Mouse (Mus musculus) heart, embryonic 14.5 days (tissue): ENCODE measurements around the gene Zfp800. TPM values are rescaled to one million over a fixed set of nuclear protein-coding genes. Genes with fewer than 3 reads are reported as not detected.

Experiments
- ATAC-seq: fragments of 200-750 bp; cut with Nextera tagmentation; 2 replicates; pipeline ENCODE4 v1.8.0; 2017; ENCODE audit warnings: low read depth, moderate TSS enrichment; ENCODE audit not compliant: insufficient number of reproducible peaks, insufficient read depth, low FRiP score
- H3K27ac ChIP-seq, 2 experiments: fragments of 200-500 bp in 1 of 2; fragments of 300-500 bp in 1 of 2; sonication (generic) in 1 of 2; replicated peaks in 1 of 2; 2 replicates each; pipeline ENCODE4 v1.5.1; 2012 to 2014; ENCODE audit warnings: low read depth in 2 of 2, low read length in 2 of 2, control low read depth in 1 of 2, mild to moderate bottlenecking in 1 of 2, mixed read lengths in 1 of 2; ENCODE audit not compliant: control insufficient read depth in 1 of 2, insufficient read depth in 1 of 2
- H3K27me3 ChIP-seq: fragments of 300-500 bp; sonication (generic); 2 replicates; pipeline ENCODE4 v1.6.1; 2014; ENCODE audit warnings: mild to moderate bottlenecking, low read length, control low read depth; ENCODE audit not compliant: control insufficient read depth, insufficient read depth
- H3K36me3 ChIP-seq: fragments of 300-500 bp; sonication (generic); 2 replicates; pipeline ENCODE4 v1.6.1; 2014; ENCODE audit warnings: mild to moderate bottlenecking, control low read depth, low read length, mixed read lengths; ENCODE audit not compliant: control insufficient read depth, insufficient read depth
- H3K4me1 ChIP-seq, 2 experiments: fragments of 200-500 bp in 1 of 2; fragments of 300-500 bp in 1 of 2; sonication (generic) in 1 of 2; 2 replicates each; pipeline ENCODE4 v1.6.1; 2012 to 2014; ENCODE audit warnings: low read length in 2 of 2, control low read depth in 1 of 2, mixed read lengths in 1 of 2; ENCODE audit not compliant: control insufficient read depth in 2 of 2, insufficient read depth in 2 of 2
- H3K4me2 ChIP-seq: fragments of 300-500 bp; sonication (generic); 2 replicates; pipeline ENCODE4 v1.6.1; 2014; ENCODE audit warnings: mild to moderate bottlenecking, low read length
- H3K4me3 ChIP-seq, 2 experiments: fragments of 200-500 bp in 1 of 2; fragments of 300-500 bp in 1 of 2; sonication (generic) in 1 of 2; 2 replicates each; pipeline ENCODE4 v1.5.1; 2012 to 2014; ENCODE audit warnings: low read length in 2 of 2, mild to moderate bottlenecking in 2 of 2, control low read depth in 1 of 2, low read depth in 1 of 2, moderate library complexity in 1 of 2; ENCODE audit not compliant: control insufficient read depth in 1 of 2, insufficient read depth in 1 of 2
- H3K9ac ChIP-seq: fragments of 300-500 bp; sonication (generic); 2 replicates; pipeline ENCODE4 v1.6.1; 2014; ENCODE audit warnings: mild to moderate bottlenecking, low read length
- H3K9me3 ChIP-seq: fragments of 300-500 bp; sonication (generic); 2 replicates; pipeline ENCODE4 v1.6.1; 2016; ENCODE audit warnings: low read length, control low read depth; ENCODE audit not compliant: control insufficient read depth
- WGBS: fragments of 180-500 bp; shearing (Covaris S2); extraction: QIAGEN DNeasy Blood & Tissue Kit; methylation state at CpG from one replicate; pipeline ENCODE4 v1.1.7; 2014; 5-methylcytosine and 5-hydroxymethylcytosine counted together
- polyA plus RNA-seq: library from polyadenylated mRNA; unstranded; fragments of >200 nt; fragmentation: Nextera tagmentation; extraction: Ambion mirVana; gene quantifications from 2 replicates; pipeline ENCODE4 v1.2.1, GENCODE M21; 2014

Zfp800 gene
- polyA plus RNA-seq, 1 experiment from 2014 or later: 15.6 TPM

GRCm38 (mm10) chr6:28423767-28424695, 26.2 kb upstream of the Zfp800 start:
- peak; percentile 57 for ATAC-seq
- Histone ChIP-seq H3K4me2 (peak overlapping the region; percentile 67), H3K9me3 (no peaks in the 10 kb centered on the region), H3K4me3 (peak overlapping the region; percentile 93 to 98), H3K4me1 (peaks cover 21 to 38% of the 10 kb centered on the region in 2 experiments), H3K27ac (peak overlapping the region; percentile 68 to 80), H3K36me3 (peaks cover 27% of the 10 kb centered on the region), H3K27me3 (no peaks in the 10 kb centered on the region), H3K9ac (peak overlapping the region; percentile 97)
- 4% methylated on average over 46 of the region's 46 CpGs for WGBS

- ATAC-seq: peak; percentile 72
- Histone ChIP-seq H3K36me3 (peaks cover 34% of the 10 kb centered on the region), H3K9ac (peak within 1 kb of the TSS; percentile 97), H3K4me3 (peak within 1 kb of the TSS; percentile 93 to 98), H3K27me3 (no peaks in the 10 kb centered on the region), H3K27ac (peak within 1 kb of the TSS; percentile 68 to 80), H3K4me1 (peaks cover 21 to 43% of the 10 kb centered on the region in 2 experiments), H3K4me2 (peak within 1 kb of the TSS; percentile 67), H3K9me3 (no peaks in the 10 kb centered on the region)
- under 1% methylated on average over 34 of the region's 42 CpGs for WGBS
Measured at GRCm38 (mm10) chr6:28423313-28423712, 25.5 kb upstream of the Zfp800 start, which contains the start of gene Arf5. TSS of gene Arf5 (plus strand) at chr6:28423560.

DNA sequence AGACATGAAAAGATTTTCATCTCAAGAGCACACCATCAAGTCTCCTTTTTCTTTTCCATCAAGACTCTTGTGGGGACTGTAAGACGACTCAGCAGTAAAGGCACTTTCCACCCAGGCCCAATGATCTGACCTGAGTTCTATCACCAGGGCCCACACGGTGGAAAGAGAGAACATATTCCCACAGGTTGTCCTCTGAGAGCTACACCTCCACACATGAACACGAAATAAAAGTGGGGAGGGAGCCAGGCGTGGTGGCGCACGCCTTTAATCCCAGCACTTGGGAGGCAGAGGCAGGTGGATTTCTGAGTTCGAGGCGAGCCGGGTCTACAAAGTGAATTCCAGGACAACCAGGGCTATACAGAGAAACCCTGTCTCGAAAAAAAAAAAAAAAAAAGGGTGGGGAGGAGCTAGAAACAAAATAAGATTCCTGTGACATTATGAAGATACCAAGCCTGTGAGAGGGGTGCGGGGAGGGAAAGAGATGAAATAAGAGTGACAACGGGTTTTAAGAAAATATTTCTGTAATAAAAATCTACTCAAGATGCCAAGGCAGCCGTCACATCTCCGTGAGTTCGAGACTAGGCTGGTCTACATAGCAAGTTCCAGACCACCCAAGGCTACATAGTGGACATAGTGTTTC, 25.0 kb upstream of the Zfp800 start:
- ATAC-seq: no peak
- peak overlapping the region in 1 of 2 experiments; percentile 93; a peak in 2 of 4 replicates for H3K4me3 ChIP-seq
- peak overlapping the region; percentile 48 for H3K4me2 ChIP-seq
- no peaks in the 10 kb centered on the region for H3K27me3 ChIP-seq
- no peaks in the 10 kb centered on the region for H3K9me3 ChIP-seq
- H3K4me1 ChIP-seq: peaks cover 21 to 43% of the 10 kb centered on the region in 2 experiments
- H3K36me3 ChIP-seq: peaks cover 40% of the 10 kb centered on the region
- 67% methylated on average over 15 of the region's 15 CpGs for WGBS
- peak overlapping the region; percentile 39 to 58; a peak in 1 of 4 replicates for H3K27ac ChIP-seq
- 0 out of 2 replicates have a peak overlapping the region, but pooled peaks have one; percentile 97 for H3K9ac ChIP-seq

DNA sequence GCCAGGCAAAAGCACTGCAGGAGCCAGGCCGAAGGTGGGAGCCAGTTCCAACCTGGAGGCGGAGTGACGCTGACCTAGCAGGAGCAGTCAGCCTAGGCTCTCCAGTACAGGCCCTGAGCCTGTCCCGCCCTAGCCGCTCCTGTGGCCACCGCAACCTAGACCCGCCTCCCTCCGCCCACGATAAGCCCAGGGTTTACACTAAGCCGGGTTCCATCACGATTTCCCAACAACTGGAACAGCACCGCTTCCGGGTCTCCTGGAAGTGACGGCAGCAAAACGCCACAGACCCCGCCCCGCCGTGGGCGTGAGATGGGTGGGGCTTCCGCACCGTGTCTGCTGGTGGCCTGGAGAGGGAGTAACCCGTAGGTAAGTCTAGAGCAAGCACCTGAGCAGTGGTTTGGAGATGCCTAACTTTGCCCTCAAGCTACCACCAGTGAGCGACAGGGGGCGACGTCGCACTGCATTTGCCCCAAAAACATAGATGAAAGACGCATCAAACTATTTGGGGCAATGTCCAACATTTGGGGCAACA, 23.7 kb upstream of the Zfp800 start:
- peaks cover 21 to 48% of the 10 kb centered on the region in 2 experiments for H3K4me1 ChIP-seq
- WGBS: 1% methylated on average over 27 of the region's 27 CpGs
- H3K27me3 ChIP-seq: no peaks in the 10 kb centered on the region
- peaks cover 45% of the 10 kb centered on the region for H3K36me3 ChIP-seq
- peak overlapping the region; percentile 71 for H3K4me3 ChIP-seq
- H3K4me2 ChIP-seq: peak overlapping the region; percentile 81
- H3K9ac ChIP-seq: peak overlapping the region; percentile 80
- peak overlapping the region in 1 of 2 experiments; percentile 46; a peak in 1 of 4 replicates for H3K27ac ChIP-seq
- H3K9me3 ChIP-seq: no peaks in the 10 kb centered on the region
- peak; percentile 70 for ATAC-seq

- Histone ChIP-seq H3K4me3 (peak overlapping the region; percentile 71), H3K36me3 (peaks cover 44% of the 10 kb centered on the region), H3K27ac (no peak overlapping the region), H3K9ac (peak overlapping the region; percentile 80), H3K4me1 (peaks cover 21 to 48% of the 10 kb centered on the region in 2 experiments), H3K9me3 (no peaks in the 10 kb centered on the region), H3K27me3 (no peaks in the 10 kb centered on the region), H3K4me2 (peak overlapping the region; percentile 81)
- WGBS: 18% methylated on average over 13 of the region's 13 CpGs
- no peak for ATAC-seq
Measured at GRCm38 (mm10) chr6:28420865-28421264, 23.1 kb upstream of the Zfp800 start.

- peak overlapping the region; percentile 81 for H3K4me2 ChIP-seq
- H3K27ac ChIP-seq: no peak overlapping the region
- WGBS: 76% methylated on average over 17 of the region's 17 CpGs
- peak overlapping the region; percentile 80; the same call in 1 of the 2 replicates for H3K9ac ChIP-seq
- no peaks in the 10 kb centered on the region for H3K9me3 ChIP-seq
- H3K36me3 ChIP-seq: peaks cover 43% of the 10 kb centered on the region
- peak overlapping the region; percentile 71 for H3K4me3 ChIP-seq
- H3K4me1 ChIP-seq: peaks cover 21 to 48% of the 10 kb centered on the region in 2 experiments
- no peaks in the 10 kb centered on the region for H3K27me3 ChIP-seq
- no peak for ATAC-seq
Measured at GRCm38 (mm10) chr6:28420361-28420760, 22.6 kb upstream of the Zfp800 start.

- 0 out of 4 replicates have a peak overlapping the region, but pooled peaks of 1 of the 2 experiments have one; percentile 71 for H3K4me3 ChIP-seq
Measured at GRCm38 (mm10) chr6:28419673-28420072, 21.9 kb upstream of the Zfp800 start.

More at GRCm38 (mm10) chr6:28419673-28420072, 21.9 kb upstream of the Zfp800 start:
- WGBS: 49% methylated on average over 2 of the region's 2 CpGs
- Histone ChIP-seq H3K9me3 (no peaks in the 10 kb centered on the region), H3K27me3 (no peaks in the 10 kb centered on the region), H3K4me2 (peak overlapping the region; percentile 81), H3K36me3 (peaks cover 43% of the 10 kb centered on the region), H3K27ac (no peak overlapping the region), H3K4me1 (peaks cover 17 to 42% of the 10 kb centered on the region in 2 experiments), H3K9ac (0 out of 2 replicates have a peak overlapping the region, but pooled peaks have one; percentile 17)
- no peak for ATAC-seq
